Mouse (Mus musculus) testis, adult 2 months (tissue): ENCODE results near the gene Zfp972.
"Not testable (repeated sequence)": the region's sequence is repeated elsewhere in the genome, so short reads cannot be mapped to it uniquely, and the experiment has no call there.

Source experiments
- CTCF ChIP-seq: fragments of 200-500 bp; IDR thresholded peaks from 2 replicates; pipeline ENCODE4 v1.5.1; 2012; ENCODE audit warnings: low read depth, mild to moderate bottlenecking, inconsistent platforms, low read length, moderate library complexity; ENCODE audit not compliant: control insufficient read depth, insufficient read depth, insufficient replicate concordance
- POLR2A ChIP-seq: fragments of 200-500 bp; IDR thresholded peaks from 2 replicates; pipeline ENCODE4 v1.6.1; 2012; ENCODE audit warnings: low read depth, mild to moderate bottlenecking, inconsistent platforms, low read length, moderate library complexity; ENCODE audit not compliant: control insufficient read depth

DNA sequence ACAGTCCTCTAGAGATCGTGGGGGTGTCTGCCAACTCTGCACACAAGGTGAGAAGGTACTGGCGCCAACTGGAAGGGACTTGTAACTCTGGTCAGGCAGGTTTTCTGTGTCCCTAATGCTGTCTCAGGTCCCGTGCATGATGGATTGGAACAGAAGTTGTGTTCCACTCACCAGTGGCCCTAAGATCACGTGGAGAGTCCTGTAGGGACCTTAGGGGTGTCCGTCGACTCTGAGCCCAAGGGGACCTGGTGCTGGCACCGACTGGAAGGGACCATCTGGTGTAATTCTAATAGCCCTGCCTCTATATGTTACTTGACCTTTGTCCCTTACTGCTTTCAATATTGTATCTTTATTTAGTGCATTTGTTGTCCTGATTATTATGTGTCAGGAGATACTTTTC is 49.4 kb upstream of the Zfp972 start:
- not testable (repeated sequence) for TF ChIP-seq CTCF, POLR2A
